Mouse (Mus musculus): ENCODE results near the gene Ptprc. TPM values are rescaled to one million over a fixed set of nuclear protein-coding genes. Genes with fewer than 3 reads are reported as not detected.

The Ptprc gene
- polyA plus RNA-seq, 1 experiment, result not detected

DNA sequence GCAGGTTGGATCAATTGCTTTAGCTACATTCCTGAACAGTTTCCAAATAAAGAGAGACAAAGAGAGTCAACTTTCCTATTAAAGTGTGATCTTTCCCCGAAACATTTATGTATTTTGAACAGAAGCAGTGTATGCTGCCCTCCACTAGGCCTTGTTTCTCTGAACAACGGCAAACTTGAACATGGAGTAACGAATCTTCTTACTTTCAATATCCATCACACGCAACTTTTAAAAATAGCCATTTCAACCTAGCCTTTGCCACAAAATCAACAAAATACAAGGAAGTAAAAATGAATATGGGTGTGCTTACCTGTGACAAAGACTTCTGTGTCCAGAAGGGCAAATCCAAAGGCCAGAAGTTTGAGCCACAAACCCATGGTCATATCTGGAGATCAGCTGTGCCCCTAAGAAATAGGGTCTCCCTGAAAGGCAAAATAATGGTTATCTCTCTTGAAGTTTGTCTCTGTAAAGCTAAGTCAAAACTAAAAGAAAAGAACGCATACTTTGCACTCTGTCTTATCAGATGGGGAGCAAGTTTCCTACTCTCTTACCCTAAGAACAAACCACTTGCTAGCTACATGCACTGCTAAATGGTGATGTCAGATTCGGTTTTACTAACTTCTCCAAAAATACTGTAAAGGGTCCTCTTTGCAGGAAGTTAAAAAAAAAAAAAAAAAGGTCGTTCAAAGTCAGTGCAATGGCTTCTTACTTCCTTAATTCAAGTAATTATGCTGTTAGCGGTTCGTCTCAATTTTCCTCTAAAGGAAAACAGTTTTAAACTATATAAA lies 609 bp downstream of the Ptprc start:
- no peaks in the 10 kb centered on the region for H3K36me3 ChIP-seq (ENCODE audit: control insufficient read depth)
- TF ChIP-seq TAL1 (IDR thresholded peaks at IDR 0.05; ENCODE audit: low read length), result no peak
- no peak for TF ChIP-seq GATA1 (IDR thresholded peaks at IDR 0.05; ENCODE audit: low read length)
- no peaks in the 10 kb centered on the region for H3K4me1 ChIP-seq (ENCODE audit: control insufficient read depth)
- no peaks in the 10 kb centered on the region for H3K9me3 ChIP-seq (ENCODE audit: control insufficient read depth, low read length)
- no peak overlapping the region for H3K4me3 ChIP-seq (replicated peaks)
- H3K27me3 ChIP-seq (ENCODE audit: control insufficient read depth), result no peaks in the 10 kb centered on the region

DNA sequence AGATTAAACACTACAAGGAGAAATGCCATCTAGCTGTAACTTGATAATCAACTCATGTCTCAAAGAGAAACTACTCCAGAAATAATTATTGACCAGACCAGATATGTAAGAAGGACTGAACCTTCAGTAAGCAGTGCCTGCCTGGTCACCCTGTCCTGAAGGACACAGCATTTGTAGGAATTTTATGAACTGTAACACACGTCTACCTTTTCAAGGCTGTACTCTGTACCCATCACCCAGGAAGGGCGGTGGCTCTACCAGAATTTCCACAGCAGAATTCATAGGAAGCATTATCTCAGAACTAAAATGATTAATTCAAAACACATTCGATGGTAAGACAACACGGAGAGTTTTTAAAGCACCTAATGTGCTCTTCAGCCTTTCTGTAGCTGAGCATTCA lies 1.4 kb downstream of the Ptprc start:
- H3K36me3 ChIP-seq (ENCODE audit: control insufficient read depth), result no peaks in the 10 kb centered on the region
- no peaks in the 10 kb centered on the region for H3K9me3 ChIP-seq (ENCODE audit: control insufficient read depth, low read length)
- H3K27me3 ChIP-seq (ENCODE audit: control insufficient read depth), result no peaks in the 10 kb centered on the region
- TF ChIP-seq TAL1 (IDR thresholded peaks at IDR 0.05; ENCODE audit: low read length) (no peak), GATA1 (IDR thresholded peaks at IDR 0.05; ENCODE audit: low read length) (no peak)
- H3K4me1 ChIP-seq (ENCODE audit: control insufficient read depth), result no peaks in the 10 kb centered on the region
- H3K4me3 ChIP-seq (replicated peaks), result no peak overlapping the region

- Histone ChIP-seq H3K4me1 (ENCODE audit: control insufficient read depth) (no peaks in the 10 kb centered on the region), H3K9me3 (ENCODE audit: control insufficient read depth, low read length) (no peaks in the 10 kb centered on the region), H3K36me3 (ENCODE audit: control insufficient read depth) (no peaks in the 10 kb centered on the region), H3K27me3 (ENCODE audit: control insufficient read depth) (no peaks in the 10 kb centered on the region), H3K4me3 (replicated peaks) (no peak overlapping the region)
- TF ChIP-seq GATA1 (IDR thresholded peaks at IDR 0.05; ENCODE audit: low read length), result no peak
- TF ChIP-seq TAL1 (IDR thresholded peaks at IDR 0.05; ENCODE audit: low read length), result no peak
These were observed 1.8 kb downstream of the Ptprc start for GRCm38 (mm10) chr1:138173669-138174068.

GRCm38 (mm10) chr1:138172547-138172946 lies 3.0 kb downstream of the Ptprc start:
- H3K27me3 ChIP-seq (ENCODE audit: control insufficient read depth), result no peaks in the 10 kb centered on the region

GRCm38 (mm10) chr1:138172096-138172495 lies 3.4 kb downstream of the Ptprc start:
- H3K9me3 ChIP-seq (ENCODE audit: control insufficient read depth, low read length), result no peaks in the 10 kb centered on the region
- H3K4me1 ChIP-seq (ENCODE audit: control insufficient read depth), result no peaks in the 10 kb centered on the region
- H3K36me3 ChIP-seq (ENCODE audit: control insufficient read depth), result no peaks in the 10 kb centered on the region
- no peaks in the 10 kb centered on the region for H3K27me3 ChIP-seq (ENCODE audit: control insufficient read depth)
- H3K4me3 ChIP-seq (replicated peaks), result no peak overlapping the region
- TF ChIP-seq GATA1 (IDR thresholded peaks at IDR 0.05; ENCODE audit: low read length) (no peak), TAL1 (IDR thresholded peaks at IDR 0.05; ENCODE audit: low read length) (no peak)

More at GRCm38 (mm10) chr1:138172547-138172946, 3.0 kb downstream of the Ptprc start:
- no peaks in the 10 kb centered on the region for H3K9me3 ChIP-seq (ENCODE audit: control insufficient read depth, low read length)
- no peaks in the 10 kb centered on the region for H3K36me3 ChIP-seq (ENCODE audit: control insufficient read depth)
- H3K4me1 ChIP-seq (ENCODE audit: control insufficient read depth), result no peaks in the 10 kb centered on the region
- no peak overlapping the region for H3K4me3 ChIP-seq (replicated peaks)
- TF ChIP-seq GATA1 (IDR thresholded peaks at IDR 0.05; ENCODE audit: low read length), result no peak
- TF ChIP-seq TAL1 (IDR thresholded peaks at IDR 0.05; ENCODE audit: low read length), result no peak

DNA sequence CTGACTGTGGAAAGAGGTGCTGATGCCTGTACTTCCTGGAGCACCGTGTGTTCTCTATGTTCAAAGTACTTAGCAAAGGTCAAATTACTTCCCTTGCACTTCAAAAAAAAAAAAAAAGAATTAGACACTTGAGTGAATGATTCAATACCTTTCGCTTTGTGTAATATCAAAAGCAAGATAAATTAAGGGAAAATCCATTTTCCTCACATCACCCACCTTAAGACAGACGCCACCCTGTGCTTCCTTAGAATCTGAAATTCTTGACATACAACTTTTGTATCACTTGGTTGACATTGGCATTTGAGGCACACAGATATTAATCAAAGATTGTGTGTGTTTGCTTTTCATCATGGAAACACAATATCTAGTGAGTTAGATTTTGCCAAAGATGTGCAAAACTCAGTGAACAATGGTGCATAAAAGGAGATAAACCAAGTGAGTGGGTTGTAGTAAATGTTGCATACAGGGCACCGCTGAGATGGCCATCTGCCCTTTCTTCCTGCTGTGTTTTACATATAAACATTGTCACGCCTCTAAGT lies 9.2 kb downstream of the Ptprc start:
- Histone ChIP-seq H3K9me3 (ENCODE audit: control insufficient read depth, low read length) (no peaks in the 10 kb centered on the region), H3K36me3 (ENCODE audit: control insufficient read depth) (no peaks in the 10 kb centered on the region)
- TF ChIP-seq GATA1 (IDR thresholded peaks at IDR 0.05; ENCODE audit: low read length) (no peak), TAL1 (IDR thresholded peaks at IDR 0.05; ENCODE audit: low read length) (no peak)

DNA sequence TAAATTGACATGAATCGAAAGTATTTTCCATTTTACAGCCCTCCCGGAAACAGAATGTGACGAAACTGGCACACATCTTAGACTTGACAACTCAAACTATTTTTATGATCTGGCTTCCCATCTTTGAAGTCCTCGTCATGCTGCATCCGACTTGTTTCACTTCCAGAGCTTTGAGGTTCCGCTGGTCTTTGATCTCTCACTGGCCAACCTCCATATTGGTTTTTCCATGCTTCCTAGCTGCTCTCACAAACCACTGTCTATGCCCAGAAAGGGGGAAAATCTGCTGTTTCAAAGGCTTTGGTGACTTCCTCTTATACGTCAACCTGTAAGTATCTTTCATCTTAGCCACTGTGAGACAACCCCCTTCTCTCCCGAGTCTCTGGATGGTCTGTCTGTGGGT lies 12.9 kb downstream of the Ptprc start:
- Histone ChIP-seq H3K4me3 (replicated peaks) (no peak overlapping the region), H3K4me1 (ENCODE audit: control insufficient read depth) (no peaks in the 10 kb centered on the region), H3K9me3 (ENCODE audit: control insufficient read depth, low read length) (no peaks in the 10 kb centered on the region), H3K27me3 (ENCODE audit: control insufficient read depth) (no peaks in the 10 kb centered on the region), H3K36me3 (ENCODE audit: control insufficient read depth) (no peaks in the 10 kb centered on the region)
- TF ChIP-seq TAL1 (IDR thresholded peaks at IDR 0.05; ENCODE audit: low read length) (no peak), GATA1 (IDR thresholded peaks at IDR 0.05; ENCODE audit: low read length) (no peak)

More for the DNA sequence above, 9.2 kb downstream of the Ptprc start:
- Histone ChIP-seq H3K4me3 (replicated peaks) (no peak overlapping the region), H3K4me1 (ENCODE audit: control insufficient read depth) (no peaks in the 10 kb centered on the region), H3K27me3 (ENCODE audit: control insufficient read depth) (no peaks in the 10 kb centered on the region)

- H3K4me3 ChIP-seq (replicated peaks), result no peak overlapping the region
These were observed 16.6 kb downstream of the Ptprc start for GRCm38 (mm10) chr1:138158921-138159320.

GRCm38 (mm10) chr1:138158236-138158635 lies 17.3 kb downstream of the Ptprc start:
- Histone ChIP-seq H3K4me1 (ENCODE audit: control insufficient read depth) (no peaks in the 10 kb centered on the region), H3K4me3 (replicated peaks) (no peak overlapping the region), H3K27me3 (ENCODE audit: control insufficient read depth) (no peaks in the 10 kb centered on the region), H3K9me3 (ENCODE audit: control insufficient read depth, low read length) (no peaks in the 10 kb centered on the region), H3K36me3 (ENCODE audit: control insufficient read depth) (no peaks in the 10 kb centered on the region)
- TF ChIP-seq TAL1 (IDR thresholded peaks at IDR 0.05; ENCODE audit: low read length) (no peak), GATA1 (IDR thresholded peaks at IDR 0.05; ENCODE audit: low read length) (no peak)

More at GRCm38 (mm10) chr1:138158921-138159320, 16.6 kb downstream of the Ptprc start:
- no peaks in the 10 kb centered on the region for H3K36me3 ChIP-seq (ENCODE audit: control insufficient read depth)
- H3K4me1 ChIP-seq (ENCODE audit: control insufficient read depth), result no peaks in the 10 kb centered on the region
- H3K27me3 ChIP-seq (ENCODE audit: control insufficient read depth), result no peaks in the 10 kb centered on the region
- H3K9me3 ChIP-seq (ENCODE audit: control insufficient read depth, low read length), result no peaks in the 10 kb centered on the region
- TF ChIP-seq GATA1 (IDR thresholded peaks at IDR 0.05; ENCODE audit: low read length), result no peak
- TF ChIP-seq TAL1 (IDR thresholded peaks at IDR 0.05; ENCODE audit: low read length), result no peak

All from erythroblast, embryonic 14.5 days (primary cell).